Mouse (Mus musculus): ENCODE measurements around the gene Fignl1. TPM values are rescaled to one million over a fixed set of nuclear protein-coding genes. Genes with fewer than 3 reads are reported as not detected.

The Fignl1 gene
- polyA plus RNA-seq, 1 experiment from 2014 or later = 76.2 TPM

GRCm38 (mm10) chr11:11769281-11769680, 39.5 kb downstream of the Fignl1 start:
- Histone ChIP-seq H3K4me2 (ENCODE audit: low read depth, low read length) (no peak overlapping the region), H3K27ac (ENCODE audit: low read length) (no peak overlapping the region), H3K9me3 (replicated peaks; ENCODE audit: control insufficient read depth, low read length) (no peaks in the 10 kb centered on the region), H3K9ac (ENCODE audit: low read depth, low read length) (no peak overlapping the region), H3K4me3 (ENCODE audit: low read depth, low read length) (no peak overlapping the region), H3K36me3 (ENCODE audit: control insufficient read depth, insufficient read depth) (peaks cover 25% of the 10 kb centered on the region), H3K27me3 (ENCODE audit: control insufficient read depth, insufficient read depth, low read depth, low read length) (no peaks in the 10 kb centered on the region), H3K4me1 (ENCODE audit: control insufficient read depth, low read depth, low read length) (no peaks in the 10 kb centered on the region)
- WGBS (ENCODE audit: insufficient replicate concordance) = 91% methylated on average over 20 of the region's 20 CpGs
- ATAC-seq (ENCODE audit: low read depth) = no peak

GRCm38 (mm10) chr11:11768057-11768456, 40.7 kb downstream of the Fignl1 start:
- Histone ChIP-seq H3K27ac (ENCODE audit: low read length) (no peak overlapping the region), H3K4me2 (ENCODE audit: low read depth, low read length) (no peak overlapping the region), H3K4me1 (ENCODE audit: control insufficient read depth, low read depth, low read length) (no peaks in the 10 kb centered on the region), H3K36me3 (ENCODE audit: control insufficient read depth, insufficient read depth) (peaks cover 29% of the 10 kb centered on the region), H3K27me3 (ENCODE audit: control insufficient read depth, insufficient read depth, low read depth, low read length) (no peaks in the 10 kb centered on the region), H3K4me3 (ENCODE audit: low read depth, low read length) (no peak overlapping the region), H3K9me3 (replicated peaks; ENCODE audit: control insufficient read depth, low read length) (no peaks in the 10 kb centered on the region), H3K9ac (ENCODE audit: low read depth, low read length) (no peak overlapping the region)
- 73% methylated on average over 2 of the region's 2 CpGs for WGBS (ENCODE audit: insufficient replicate concordance)
- ATAC-seq (ENCODE audit: low read depth) = no peak

- no peak for ATAC-seq (ENCODE audit: low read depth)
- no peaks in the 10 kb centered on the region for H3K4me1 ChIP-seq (ENCODE audit: control insufficient read depth, low read depth, low read length)
- no peak overlapping the region for H3K27ac ChIP-seq (ENCODE audit: low read length)
- no peak overlapping the region for H3K4me2 ChIP-seq (ENCODE audit: low read depth, low read length)
- H3K9ac ChIP-seq (ENCODE audit: low read depth, low read length) = no peak overlapping the region
- no peaks in the 10 kb centered on the region for H3K9me3 ChIP-seq (replicated peaks; ENCODE audit: control insufficient read depth, low read length)
- H3K27me3 ChIP-seq (ENCODE audit: control insufficient read depth, insufficient read depth, low read depth, low read length) = no peaks in the 10 kb centered on the region
- peaks cover 26% of the 10 kb centered on the region for H3K36me3 ChIP-seq (ENCODE audit: control insufficient read depth, insufficient read depth)
- no peak overlapping the region for H3K4me3 ChIP-seq (ENCODE audit: low read depth, low read length)
Measured at GRCm38 (mm10) chr11:11766736-11767135, 42.0 kb downstream of the Fignl1 start.

- whole genome bisulfite sequencing (ENCODE audit: insufficient replicate concordance) = 47% methylated on average over 1 of the region's 1 CpGs
- no peaks in the 10 kb centered on the region for H3K27me3 ChIP-seq (ENCODE audit: control insufficient read depth, insufficient read depth, low read depth, low read length)
Measured at GRCm38 (mm10) chr11:11766105-11766504, 42.7 kb downstream of the Fignl1 start.

GRCm38 (mm10) chr11:11765414-11765813, 43.3 kb downstream of the Fignl1 start:
- no peak overlapping the region for H3K9ac ChIP-seq (ENCODE audit: low read depth, low read length)
- H3K36me3 ChIP-seq (ENCODE audit: control insufficient read depth, insufficient read depth) = peaks cover 27% of the 10 kb centered on the region
- no peaks in the 10 kb centered on the region for H3K4me1 ChIP-seq (ENCODE audit: control insufficient read depth, low read depth, low read length)
- H3K4me3 ChIP-seq (ENCODE audit: low read depth, low read length) = no peak overlapping the region
- no peak overlapping the region for H3K27ac ChIP-seq (ENCODE audit: low read length)
- WGBS (ENCODE audit: insufficient replicate concordance) = 80% methylated on average over 1 of the region's 1 CpGs
- no peaks in the 10 kb centered on the region for H3K27me3 ChIP-seq (ENCODE audit: control insufficient read depth, insufficient read depth, low read depth, low read length)
- no peak overlapping the region for H3K4me2 ChIP-seq (ENCODE audit: low read depth, low read length)
- no peaks in the 10 kb centered on the region for H3K9me3 ChIP-seq (replicated peaks; ENCODE audit: control insufficient read depth, low read length)
- no peak for ATAC-seq (ENCODE audit: low read depth)

More at GRCm38 (mm10) chr11:11766105-11766504, 42.7 kb downstream of the Fignl1 start:
- Histone ChIP-seq H3K9me3 (replicated peaks; ENCODE audit: control insufficient read depth, low read length) (no peaks in the 10 kb centered on the region), H3K4me1 (ENCODE audit: control insufficient read depth, low read depth, low read length) (no peaks in the 10 kb centered on the region), H3K4me3 (ENCODE audit: low read depth, low read length) (no peak overlapping the region), H3K4me2 (ENCODE audit: low read depth, low read length) (no peak overlapping the region), H3K27ac (ENCODE audit: low read length) (no peak overlapping the region), H3K36me3 (ENCODE audit: control insufficient read depth, insufficient read depth) (peaks cover 26% of the 10 kb centered on the region), H3K9ac (ENCODE audit: low read depth, low read length) (no peak overlapping the region)
- no peak for ATAC-seq (ENCODE audit: low read depth)

GRCm38 (mm10) chr11:11763211-11763666, 45.5 kb downstream of the Fignl1 start:
- Histone ChIP-seq H3K27me3 (ENCODE audit: control insufficient read depth, insufficient read depth, low read depth, low read length) (no peaks in the 10 kb centered on the region), H3K36me3 (ENCODE audit: control insufficient read depth, insufficient read depth) (peaks cover 17% of the 10 kb centered on the region; the same call in 1 of the 2 replicates), H3K27ac (ENCODE audit: low read length) (no peak overlapping the region), H3K4me1 (ENCODE audit: control insufficient read depth, low read depth, low read length) (no peaks in the 10 kb centered on the region), H3K4me3 (ENCODE audit: low read depth, low read length) (no peak overlapping the region), H3K9me3 (replicated peaks; ENCODE audit: control insufficient read depth, low read length) (no peaks in the 10 kb centered on the region), H3K4me2 (ENCODE audit: low read depth, low read length) (no peak overlapping the region), H3K9ac (ENCODE audit: low read depth, low read length) (no peak overlapping the region)
- peak; percentile 53; the same call in 1 of the 2 replicates for ATAC-seq (ENCODE audit: low read depth)
- WGBS (ENCODE audit: insufficient replicate concordance) = 41% methylated on average over 4 of the region's 4 CpGs

GRCm38 (mm10) chr11:11758883-11759282, 49.9 kb downstream of the Fignl1 start:
- no peak overlapping the region for H3K4me3 ChIP-seq (ENCODE audit: low read depth, low read length)
- H3K9ac ChIP-seq (ENCODE audit: low read depth, low read length) = no peak overlapping the region
- no peaks in the 10 kb centered on the region for H3K9me3 ChIP-seq (replicated peaks; ENCODE audit: control insufficient read depth, low read length)
- peaks cover 31% of the 10 kb centered on the region; the same call in 1 of the 2 replicates for H3K36me3 ChIP-seq (ENCODE audit: control insufficient read depth, insufficient read depth)
- no peak for ATAC-seq (ENCODE audit: low read depth)
- H3K4me1 ChIP-seq (ENCODE audit: control insufficient read depth, low read depth, low read length) = no peaks in the 10 kb centered on the region
- H3K4me2 ChIP-seq (ENCODE audit: low read depth, low read length) = no peak overlapping the region
- H3K27ac ChIP-seq (ENCODE audit: low read length) = no peak overlapping the region
- WGBS (ENCODE audit: insufficient replicate concordance) = 78% methylated on average over 1 of the region's 1 CpGs
- no peaks in the 10 kb centered on the region for H3K27me3 ChIP-seq (ENCODE audit: control insufficient read depth, insufficient read depth, low read depth, low read length)

- 79% methylated on average over 6 of the region's 6 CpGs for WGBS (ENCODE audit: insufficient replicate concordance)
Measured at GRCm38 (mm10) chr11:11758121-11758520, 50.6 kb downstream of the Fignl1 start.

GRCm38 (mm10) chr11:11752859-11753258, 55.9 kb downstream of the Fignl1 start:
- H3K4me1 ChIP-seq (ENCODE audit: control insufficient read depth, low read depth, low read length) = no peaks in the 10 kb centered on the region
- H3K9ac ChIP-seq (ENCODE audit: low read depth, low read length) = no peak overlapping the region
- no peak overlapping the region for H3K4me2 ChIP-seq (ENCODE audit: low read depth, low read length)
- H3K4me3 ChIP-seq (ENCODE audit: low read depth, low read length) = no peak overlapping the region
- no peak overlapping the region for H3K27ac ChIP-seq (ENCODE audit: low read length)
- no peaks in the 10 kb centered on the region for H3K27me3 ChIP-seq (ENCODE audit: control insufficient read depth, insufficient read depth, low read depth, low read length)
- no peak for ATAC-seq (ENCODE audit: low read depth)
- WGBS (ENCODE audit: insufficient replicate concordance) = 78% methylated on average over 5 of the region's 5 CpGs
- no peaks in the 10 kb centered on the region for H3K9me3 ChIP-seq (replicated peaks; ENCODE audit: control insufficient read depth, low read length)
- peaks cover 36% of the 10 kb centered on the region for H3K36me3 ChIP-seq (ENCODE audit: control insufficient read depth, insufficient read depth)

More at GRCm38 (mm10) chr11:11758121-11758520, 50.6 kb downstream of the Fignl1 start:
- H3K4me1 ChIP-seq (ENCODE audit: control insufficient read depth, low read depth, low read length) = no peaks in the 10 kb centered on the region
- ATAC-seq (ENCODE audit: low read depth) = no peak
- H3K27ac ChIP-seq (ENCODE audit: low read length) = no peak overlapping the region
- no peaks in the 10 kb centered on the region for H3K27me3 ChIP-seq (ENCODE audit: control insufficient read depth, insufficient read depth, low read depth, low read length)
- H3K9me3 ChIP-seq (replicated peaks; ENCODE audit: control insufficient read depth, low read length) = no peaks in the 10 kb centered on the region
- H3K4me2 ChIP-seq (ENCODE audit: low read depth, low read length) = no peak overlapping the region
- no peak overlapping the region for H3K9ac ChIP-seq (ENCODE audit: low read depth, low read length)
- no peak overlapping the region for H3K4me3 ChIP-seq (ENCODE audit: low read depth, low read length)
- peaks cover 30% of the 10 kb centered on the region; the same call in 1 of the 2 replicates for H3K36me3 ChIP-seq (ENCODE audit: control insufficient read depth, insufficient read depth)
